Mouse (Mus musculus): ENCODE results near the gene Ttll9.

GRCm38 (mm10) chr2:152923621-152924020 lies 38.7 kb upstream of the Ttll9 start:
- TF ChIP-seq POLR2A (IDR thresholded peaks at IDR 0.05; ENCODE audit: extremely low read depth, insufficient read depth, low read length) (no peak), CTCF (IDR thresholded peaks at IDR 0.05; ENCODE audit: low read depth, low read length) (no peak)
